Mouse (Mus musculus) layer of hippocampus, postnatal 36 days (tissue): ENCODE data around the gene Zfp106. TPM values are rescaled to one million over a fixed set of nuclear protein-coding genes. Genes with fewer than 3 reads are reported as not detected.
"Not testable (repeated sequence)": the region's sequence is repeated elsewhere in the genome, so short reads cannot be mapped to it uniquely, and the experiment has no call there.

ENCODE experiments used
- DNase-seq, 2 experiments: peaks; one replicate each; pipeline ENCODE4 v3.0.0; 2022
- total RNA-seq, 2 experiments: library from RNA; stranded (reverse); gene quantifications; 2 replicates each; pipeline ENCODE4 v1.2.3; 2021

The Zfp106 gene
- 100 to 1,000 TPM; 157 to 163 TPM for total RNA-seq

DNA sequence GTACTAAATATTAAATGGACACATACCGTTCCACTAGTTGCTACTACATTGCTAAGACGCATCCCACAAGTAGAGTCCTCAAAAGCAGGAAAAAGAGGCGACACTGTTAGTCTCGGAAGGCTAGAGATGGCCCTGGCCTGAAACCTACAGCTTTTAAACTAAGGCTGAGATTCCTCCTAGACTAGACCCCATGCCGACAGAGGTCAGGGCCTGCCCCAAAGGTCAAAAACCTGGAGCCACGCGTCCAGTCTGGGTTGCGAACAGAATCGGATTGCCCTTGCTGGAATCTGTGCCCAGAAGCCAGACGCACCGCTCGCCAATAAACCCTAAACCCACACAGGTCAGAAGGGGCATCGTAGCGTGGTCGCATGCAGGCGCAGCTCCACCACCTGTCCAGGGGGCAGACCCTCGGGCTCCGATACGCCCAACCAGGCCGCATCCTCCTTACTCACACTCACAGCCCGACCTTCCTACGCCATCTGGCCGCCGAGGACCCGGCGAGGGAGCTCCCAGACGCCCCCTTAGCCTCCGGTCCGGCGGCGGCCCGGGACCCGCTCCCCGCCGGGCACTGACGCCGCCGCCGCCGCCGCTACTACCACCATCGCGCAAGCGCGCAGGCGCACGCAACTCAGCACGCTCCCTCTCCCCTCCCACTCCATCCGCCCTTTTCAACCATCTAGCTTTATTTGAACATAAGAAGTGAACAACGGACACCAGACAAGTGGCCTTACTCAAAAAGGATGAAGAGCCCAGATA, at the start of gene Zfp106:
Gene Zfp106 (minus strand): TSS at position 609 of the 756 bp plus-strand sequence.
- DNase-seq = peak; percentile 86 to 91

DNA sequence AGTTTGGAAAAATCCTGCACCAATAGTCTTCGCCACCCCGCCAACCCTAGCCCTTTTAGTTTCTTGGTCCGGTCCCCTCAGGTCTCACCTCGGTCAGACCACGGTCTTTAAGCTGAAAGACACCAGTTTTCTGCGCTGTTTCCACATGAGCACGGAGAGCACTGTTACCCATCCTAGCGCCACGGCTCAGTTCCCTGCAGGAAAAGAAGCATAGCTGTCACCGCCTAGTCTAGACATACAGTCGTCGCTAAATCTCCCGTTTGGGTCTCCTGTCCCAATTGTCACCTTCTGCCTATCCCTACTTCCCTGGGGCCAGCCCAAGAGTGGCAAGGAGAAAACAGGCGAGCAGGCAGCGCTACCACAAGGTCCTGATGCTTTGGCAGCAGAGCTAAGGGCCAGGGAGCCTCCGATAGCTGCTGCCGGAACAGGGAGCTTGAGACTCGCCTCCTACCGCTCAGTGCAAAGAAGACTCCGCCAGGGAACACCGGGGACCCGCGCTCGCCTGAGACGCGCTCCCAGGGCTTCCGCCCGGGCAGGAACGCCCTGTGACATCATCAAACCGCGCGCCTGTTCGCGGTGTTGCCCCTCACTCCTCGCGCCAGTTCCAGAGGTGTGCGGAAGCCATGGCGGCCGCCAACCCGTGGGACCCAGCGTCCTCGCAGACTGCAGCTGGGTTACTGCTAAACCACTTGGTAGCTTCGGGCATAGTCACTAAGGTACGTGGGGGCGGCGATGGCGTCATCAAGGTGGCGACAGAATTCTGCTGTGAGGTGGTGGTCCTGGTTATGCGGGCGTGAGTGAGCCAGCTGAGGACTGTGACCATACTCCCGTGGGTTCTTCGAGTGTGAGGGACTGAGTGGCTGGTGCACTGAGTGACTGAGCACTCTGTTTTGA, 45.4 kb upstream of the Zfp106 start, which contains the start of the genes Haus2 and Lrrc57:
Gene Haus2 (plus strand): TSS at position 554 of the 894 bp plus-strand sequence.
Gene Lrrc57 (minus strand): TSS at position 691 of the 894 bp plus-strand sequence.
- DNase-seq = peak; percentile 90

DNA sequence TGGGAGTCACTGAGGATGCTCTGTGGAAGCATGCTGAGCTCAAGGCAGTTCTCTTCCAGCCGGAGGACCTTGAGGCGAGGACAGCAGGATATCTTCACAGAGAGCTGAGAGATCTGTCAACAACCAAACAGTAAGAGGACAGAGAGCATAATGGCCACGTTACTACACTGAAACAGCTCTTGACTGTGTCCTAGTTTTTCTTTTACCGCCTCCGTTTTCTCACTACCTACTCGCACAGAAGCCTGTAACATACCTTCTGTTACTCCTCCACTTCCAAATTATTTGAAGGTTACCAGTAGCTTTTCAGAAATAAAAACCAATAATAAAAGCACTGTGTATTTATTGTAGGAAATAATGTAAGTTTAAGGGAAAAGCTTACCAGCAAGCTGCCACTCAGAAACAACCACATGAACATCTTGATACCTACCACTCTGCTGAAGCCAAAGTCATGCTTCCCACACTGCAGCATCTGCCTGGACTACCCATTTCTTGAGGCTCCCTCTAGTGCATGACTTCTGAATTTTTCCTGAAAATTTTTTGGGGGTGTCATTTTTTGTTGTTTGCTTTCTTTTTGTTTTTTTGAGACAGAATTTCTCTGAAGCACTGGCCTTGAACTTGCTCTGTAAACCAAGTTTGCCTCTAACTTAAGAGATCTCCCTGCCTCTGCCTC, 42.5 kb upstream of the Zfp106 start:
- DNase-seq = no peak

DNA sequence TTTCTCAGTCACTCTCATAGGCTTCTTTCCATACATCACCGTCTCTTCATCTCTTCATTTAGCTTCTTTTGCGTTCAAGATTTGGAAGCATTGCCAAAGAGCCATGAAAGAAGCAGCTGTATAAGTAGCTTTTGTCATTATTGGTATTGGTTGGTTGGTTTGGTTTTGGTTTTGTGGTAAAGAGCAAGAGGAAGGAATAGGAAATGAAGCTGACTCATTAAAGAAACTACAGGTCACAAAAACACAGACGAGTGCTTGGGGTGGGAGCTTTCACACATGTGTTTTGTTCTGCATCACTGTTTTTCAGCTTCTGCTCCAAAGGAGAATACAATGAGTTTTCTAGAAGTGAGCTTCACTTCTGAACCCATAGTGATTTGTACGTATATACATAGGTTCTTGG, 35.9 kb upstream of the Zfp106 start:
- DNase-seq = no peak

DNA sequence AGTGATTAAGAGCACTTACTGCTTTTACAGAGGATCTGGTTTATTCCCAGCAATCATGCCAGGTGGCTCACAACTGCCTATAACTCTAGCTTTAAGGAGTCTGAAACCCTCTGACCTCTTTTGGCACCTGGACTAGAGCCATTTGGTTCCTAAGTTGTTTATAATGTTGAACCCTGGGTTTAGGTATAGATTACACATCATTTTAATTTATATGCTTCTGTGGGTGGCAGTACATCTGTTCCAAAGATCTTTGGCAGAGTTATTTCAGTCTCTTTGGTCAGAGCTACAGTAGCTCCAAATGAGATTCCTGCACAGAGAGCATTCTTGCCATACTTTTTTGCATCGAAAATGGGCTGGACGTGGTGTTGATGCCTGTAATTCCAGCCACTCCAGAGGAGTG, 34.1 kb upstream of the Zfp106 start:
- no peak for DNase-seq

DNA sequence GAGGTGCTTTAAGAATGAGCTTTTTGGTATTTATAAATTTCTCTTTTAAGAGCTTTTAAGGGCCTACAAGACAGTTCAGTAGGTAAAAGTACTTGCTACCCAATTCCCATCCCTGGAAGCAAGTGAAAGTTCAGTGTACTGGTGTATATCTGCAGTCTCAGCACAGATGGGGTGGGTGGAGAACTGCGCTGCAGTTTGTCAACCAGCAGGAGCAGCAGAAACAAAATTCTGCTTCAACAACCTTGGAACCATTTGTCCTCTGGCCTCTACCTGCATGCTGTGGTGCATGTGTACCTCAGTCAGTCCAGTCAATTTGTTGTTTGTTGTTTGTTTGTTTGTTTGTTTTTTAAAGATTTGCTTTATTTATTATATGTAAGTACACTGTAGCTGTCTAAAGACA, 28.6 kb upstream of the Zfp106 start:
- DNase-seq = no peak

DNA sequence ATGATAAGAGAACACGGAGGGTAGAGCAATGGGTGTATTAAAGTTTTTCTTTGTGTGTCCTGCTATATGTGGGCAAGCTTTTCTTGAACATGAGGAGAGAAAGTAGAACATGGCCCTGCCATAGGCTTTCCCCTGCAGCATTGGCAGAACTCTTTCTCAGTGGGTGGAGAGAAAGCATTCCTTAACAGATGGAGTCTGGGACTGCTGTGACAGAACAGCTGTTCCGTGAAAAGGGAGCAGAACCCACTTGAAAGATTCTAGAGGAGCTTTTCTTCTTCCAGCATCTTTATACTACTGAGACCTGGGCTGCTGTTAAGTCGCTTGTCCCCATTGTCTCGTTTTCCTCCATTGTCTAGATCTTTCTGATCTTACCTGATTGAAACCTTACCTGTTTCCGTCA, 26.1 kb upstream of the Zfp106 start:
- DNase-seq = peak in 1 of 2 experiments; percentile 15

DNA sequence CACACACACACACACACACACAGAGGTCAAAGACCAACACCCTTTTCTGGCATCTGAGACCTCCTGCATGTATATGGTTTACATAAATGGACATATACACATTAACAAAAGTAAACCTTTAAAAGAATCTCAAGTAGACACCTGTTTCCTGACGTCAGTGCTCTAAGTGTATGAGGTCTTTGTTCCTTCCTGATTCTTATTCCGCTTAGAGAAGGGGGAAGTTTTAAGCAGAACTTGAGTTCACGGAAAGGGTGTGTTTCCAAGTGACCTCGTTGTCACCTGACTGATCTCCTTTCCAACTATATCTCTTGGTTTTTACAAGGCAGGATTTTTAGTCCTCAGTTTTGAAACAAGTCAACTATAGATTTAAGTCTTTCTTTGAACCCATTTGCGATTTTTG, 14.6 kb upstream of the Zfp106 start:
- no peak for DNase-seq

DNA sequence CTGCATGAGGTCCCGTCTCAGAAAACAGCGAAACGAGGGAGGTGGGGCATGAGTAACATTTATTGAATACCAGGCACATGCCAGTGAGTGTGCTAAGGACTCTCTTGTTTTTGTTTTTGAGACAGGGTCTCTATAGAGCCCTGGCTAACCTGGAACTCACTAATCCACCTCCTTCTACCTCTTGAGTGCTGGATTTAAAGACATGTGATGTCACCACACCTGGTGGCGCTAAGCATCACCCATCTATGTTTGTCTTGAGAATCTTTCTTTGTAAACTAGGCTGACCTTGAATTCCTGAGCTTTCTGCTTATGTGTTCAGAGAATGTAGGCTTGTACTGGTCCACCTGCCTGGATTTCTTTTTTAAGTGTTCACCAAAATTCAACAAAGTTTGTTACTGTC, 14.2 kb upstream of the Zfp106 start:
- no peak for DNase-seq

DNA sequence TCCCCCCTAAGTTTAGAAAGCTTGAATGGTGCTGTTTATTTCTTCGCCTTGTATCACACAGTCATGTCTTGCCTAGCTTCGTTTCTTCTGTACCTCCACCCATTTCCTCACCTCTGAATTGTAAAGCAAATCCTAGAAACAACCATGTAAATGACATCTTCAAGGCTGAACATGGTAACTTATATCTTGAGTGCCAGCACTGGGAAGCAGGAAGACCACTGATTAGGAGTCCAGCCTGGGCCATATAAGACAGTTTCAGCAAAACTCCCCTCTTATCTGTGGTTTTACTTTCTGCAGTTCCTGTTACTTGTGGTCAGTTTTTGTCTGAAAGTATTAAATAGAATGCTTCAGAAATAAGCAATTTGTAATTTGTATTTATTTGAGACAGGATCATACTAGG, 12.3 kb upstream of the Zfp106 start:
- DNase-seq = no peak

DNA sequence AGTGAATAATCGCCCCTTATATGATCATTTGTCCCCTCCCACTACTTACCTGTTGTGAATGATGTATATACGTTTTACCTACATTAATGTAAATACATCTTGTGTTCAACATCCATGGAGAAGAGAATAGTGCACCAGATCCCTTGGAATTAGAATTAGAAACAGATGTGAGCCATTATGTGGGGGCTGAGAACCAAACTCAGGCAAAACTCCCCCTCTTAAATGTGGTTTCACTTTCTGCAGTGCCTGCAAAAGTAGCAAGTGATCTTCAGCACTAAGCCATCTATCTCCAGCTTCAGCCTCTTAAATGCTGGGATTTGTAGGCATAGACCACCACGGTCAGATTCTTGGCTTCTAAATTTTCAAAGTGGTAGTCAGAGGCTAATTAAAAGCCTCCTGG, 11.5 kb upstream of the Zfp106 start:
- DNase-seq = no peak

DNA sequence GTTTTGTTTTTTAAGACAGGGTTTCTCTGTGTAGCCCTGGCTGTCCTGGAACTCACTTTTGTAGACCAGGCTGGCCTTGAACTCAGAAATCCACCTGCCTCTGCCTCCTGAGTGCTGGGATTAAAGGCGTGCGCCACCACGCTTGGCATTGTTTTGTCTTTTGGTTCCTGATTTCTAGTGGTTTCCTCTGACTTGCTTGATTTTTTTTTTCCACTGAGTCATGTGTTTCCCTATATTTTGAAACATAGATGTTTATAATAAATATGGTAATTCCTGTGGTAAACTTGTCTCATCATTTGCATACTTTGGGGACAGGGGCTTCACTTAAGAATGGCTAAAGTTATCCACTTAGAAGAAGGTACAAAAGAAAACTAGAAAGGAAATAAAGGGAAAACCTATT, 8.5 kb upstream of the Zfp106 start:
- not testable (repeated sequence) for DNase-seq

DNA sequence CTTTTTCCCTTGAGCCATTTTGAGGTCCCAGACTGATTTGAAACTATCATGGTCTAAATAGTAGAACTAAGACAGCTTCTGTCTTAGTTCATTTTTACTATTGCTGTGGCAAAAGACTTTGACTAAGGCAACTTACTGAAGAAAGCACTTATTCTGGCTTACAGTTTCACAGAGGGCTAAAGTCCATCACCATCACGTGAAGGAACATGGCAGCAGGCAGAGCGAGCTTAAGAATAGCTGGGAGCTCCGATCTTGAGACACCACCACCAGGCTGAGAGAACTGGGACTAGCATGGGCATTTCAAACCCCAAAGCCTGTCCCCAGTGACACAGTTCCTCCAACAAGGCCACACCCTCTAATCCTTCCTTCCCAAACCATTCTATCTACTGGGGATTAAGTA, 7.4 kb upstream of the Zfp106 start:
- no peak for DNase-seq

DNA sequence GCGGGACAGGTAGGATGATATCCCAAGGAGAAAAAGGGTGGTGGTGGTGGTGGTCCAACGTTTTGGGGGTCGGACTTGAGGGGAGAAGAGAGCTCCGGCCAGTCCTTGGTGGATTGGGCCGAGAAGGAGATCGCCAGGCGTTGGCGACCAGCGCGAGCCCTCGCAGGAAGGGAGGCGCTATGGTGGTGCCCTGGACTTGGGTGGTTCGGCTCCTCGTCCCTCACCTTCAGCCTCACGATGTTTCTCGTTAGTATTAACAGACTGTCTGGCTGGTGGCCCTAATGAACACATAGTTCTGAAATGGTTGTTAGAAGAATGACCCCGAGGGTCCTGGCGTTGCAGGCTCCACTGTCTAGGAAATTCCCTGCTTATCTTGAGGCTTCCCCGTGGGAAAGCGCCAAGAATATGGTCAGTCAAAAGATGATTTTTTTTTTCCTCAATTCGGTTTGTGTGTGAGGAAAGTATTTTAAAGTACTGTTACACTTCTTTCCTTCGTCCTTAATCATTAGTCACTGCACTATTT, 4.2 kb upstream of the Zfp106 start:
- DNase-seq = no peak

DNA sequence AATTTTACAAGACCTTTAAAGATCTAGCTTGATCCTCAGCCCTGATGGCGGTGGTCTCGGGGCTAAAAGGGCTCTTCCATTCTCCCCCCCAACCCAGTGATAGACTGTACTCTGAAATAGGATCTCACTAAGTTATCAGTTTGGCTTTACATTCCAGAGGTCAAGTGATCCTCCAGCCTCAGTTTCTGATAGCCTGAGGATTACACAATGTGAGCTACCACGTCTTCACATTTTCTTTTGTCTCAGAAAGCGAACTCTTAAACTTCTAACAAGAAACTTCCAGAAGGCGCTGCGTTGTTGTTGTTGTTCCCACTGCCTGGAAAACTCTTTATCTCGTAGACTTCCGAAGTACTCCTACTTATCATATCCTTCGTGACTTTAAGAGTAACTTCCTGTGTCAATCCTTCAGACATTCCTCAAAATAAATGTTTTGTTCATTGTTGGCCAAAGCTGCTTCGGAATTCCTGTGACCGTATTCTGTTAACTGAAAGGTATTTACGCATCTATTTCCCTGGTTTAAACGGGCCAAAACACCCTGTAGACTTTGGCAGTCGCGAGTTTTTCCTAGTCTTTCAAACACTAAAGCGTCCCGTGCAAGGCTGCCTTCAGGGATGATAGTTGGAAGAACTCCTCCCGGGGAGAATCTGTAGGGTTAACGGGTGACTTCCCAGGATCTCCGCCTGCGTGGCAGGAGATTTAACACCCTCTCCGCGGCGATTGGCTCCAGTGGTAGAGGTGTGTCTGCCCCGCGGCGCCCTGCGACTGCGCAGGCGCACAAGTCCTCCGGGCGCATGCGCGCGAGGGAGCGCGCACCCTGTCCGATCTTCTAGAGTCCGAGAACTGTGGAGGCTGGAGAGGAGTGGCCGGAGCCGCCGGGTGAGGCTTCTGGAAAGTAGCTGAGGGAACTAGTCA, 3.5 kb upstream of the Zfp106 start, which contains the start of gene Snap23:
Gene Snap23 (plus strand): TSS at position 786 of the 912 bp plus-strand sequence.
- DNase-seq = peak; percentile 94 to 95

DNA sequence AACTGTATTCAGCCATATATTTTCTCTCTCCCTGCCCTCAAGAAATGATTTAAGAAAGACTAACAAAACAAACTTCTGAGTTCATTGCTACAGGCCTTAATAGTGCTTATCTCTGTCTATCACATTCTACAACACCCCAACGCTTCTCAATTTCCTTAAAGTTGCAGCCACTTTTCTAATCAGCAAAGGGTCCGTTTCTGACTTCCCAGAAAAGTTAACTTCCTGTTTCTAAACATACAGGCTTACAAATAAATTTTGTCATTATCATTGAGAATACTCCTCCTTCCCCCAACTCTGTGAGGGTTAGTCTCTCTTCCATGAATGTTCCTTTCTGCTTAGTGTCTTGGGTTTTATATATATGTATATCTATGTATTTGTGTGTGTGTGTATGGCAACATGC, 1.7 kb upstream of the Zfp106 start:
- DNase-seq = no peak

DNA sequence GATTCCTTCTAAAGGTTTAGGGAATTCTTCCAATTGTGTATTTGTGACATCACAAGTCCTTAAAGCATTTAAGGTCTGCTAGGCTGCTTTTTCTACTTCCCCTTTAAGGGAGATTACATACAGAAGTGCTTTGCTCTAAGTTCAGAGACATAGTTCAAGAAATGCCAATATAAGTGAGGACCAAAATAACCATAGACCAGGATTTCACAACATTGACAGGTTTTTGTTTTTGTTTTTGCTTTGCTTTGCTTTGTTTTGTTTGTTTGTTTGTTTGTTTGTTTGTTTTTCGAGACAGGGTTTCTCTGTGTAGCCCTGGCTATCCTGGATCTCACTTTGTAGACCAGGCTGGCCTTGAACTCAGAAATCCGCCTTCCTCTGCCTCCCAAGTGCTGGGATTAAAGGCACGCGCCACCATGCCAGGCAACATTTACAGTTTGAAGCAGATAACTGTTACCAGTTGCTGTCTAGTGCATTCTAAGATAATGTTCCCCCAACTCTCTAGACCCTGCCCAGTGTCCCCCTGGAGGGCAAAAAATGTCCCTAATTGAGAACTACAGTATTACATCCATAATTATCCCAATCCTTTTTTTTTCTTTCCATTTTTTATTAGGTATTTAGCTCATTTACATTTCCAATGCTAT, 1.0 kb upstream of the Zfp106 start:
- DNase-seq = not testable (repeated sequence)

DNA sequence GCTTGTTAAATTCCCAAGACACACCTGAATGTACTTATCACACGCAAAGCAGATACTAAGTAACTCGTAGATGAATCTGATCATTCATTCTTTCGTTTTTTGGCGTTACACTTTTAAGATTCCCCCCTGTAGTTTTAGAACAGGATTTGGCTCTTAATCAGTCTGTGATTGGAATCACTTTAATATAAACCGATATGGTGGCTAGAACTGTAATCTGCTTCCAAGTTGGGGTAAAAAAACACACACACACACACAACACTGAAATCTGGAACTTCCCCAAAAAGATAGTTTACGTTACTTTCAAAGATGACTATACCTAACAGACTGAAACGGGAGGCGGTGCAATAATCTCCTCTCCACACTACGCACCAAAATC, 796 bp downstream of the Zfp106 start:
- no peak for DNase-seq

DNA sequence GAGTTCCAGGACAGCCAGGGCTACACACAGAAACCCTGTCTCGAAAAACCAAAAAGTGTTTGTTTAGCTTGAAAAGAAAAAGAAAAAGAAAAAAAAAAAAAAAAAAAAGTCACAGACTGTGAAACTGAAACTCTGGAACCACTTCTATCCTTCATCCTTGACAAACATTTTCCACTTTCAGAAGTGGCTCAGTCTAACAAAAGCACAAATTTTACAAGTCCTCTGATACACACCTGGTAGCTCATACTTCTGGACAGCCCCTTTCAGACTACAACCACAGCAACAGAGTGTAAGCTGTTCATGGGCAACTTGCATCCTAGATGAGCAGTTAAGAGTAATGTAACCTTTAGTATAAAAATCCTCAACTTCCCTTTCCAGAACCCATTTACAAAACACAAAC, 2.1 kb downstream of the Zfp106 start:
- no peak for DNase-seq

DNA sequence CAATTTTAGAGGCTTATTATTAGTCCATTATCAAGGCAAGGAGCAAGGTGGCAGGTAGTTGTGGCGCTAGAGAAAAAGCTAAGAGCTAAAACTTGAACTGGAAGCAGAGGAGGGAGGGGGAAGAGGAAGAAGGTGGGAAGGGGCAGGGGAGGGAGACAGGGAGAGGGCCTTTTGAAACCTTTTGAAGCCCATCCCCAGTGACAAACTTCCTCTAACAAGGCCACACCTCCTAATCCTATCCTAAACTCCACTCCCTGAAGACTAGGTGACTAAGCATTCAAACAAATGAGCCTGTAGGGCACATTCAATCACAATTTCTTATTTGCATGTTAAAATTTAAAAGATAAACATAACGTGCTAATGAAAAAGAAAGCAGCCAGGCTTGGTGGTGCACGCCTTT, 4.8 kb downstream of the Zfp106 start:
- DNase-seq = no peak

DNA sequence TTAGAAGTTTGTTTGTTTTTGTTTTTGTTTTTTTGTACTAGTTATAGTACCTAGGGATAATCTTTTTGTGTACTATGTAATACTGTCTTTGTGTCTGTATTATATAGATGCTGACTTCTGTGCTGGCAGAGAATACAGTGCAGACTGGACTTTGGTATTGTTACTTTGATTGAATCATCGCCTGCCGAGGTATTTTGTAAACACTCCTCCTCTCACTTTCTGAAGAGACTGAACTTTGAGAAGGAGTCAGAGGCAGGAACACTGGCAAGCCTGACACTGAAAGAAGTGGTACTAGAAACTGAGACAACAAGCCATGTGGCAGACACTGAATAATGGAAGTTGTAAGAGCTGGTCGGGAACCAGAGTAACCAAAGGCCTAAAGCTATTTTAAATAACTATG, 6.8 kb downstream of the Zfp106 start:
- no peak for DNase-seq
